Mouse (Mus musculus) naive thymus-derived CD4-positive, alpha-beta T cell, adult 2 months (primary cell): ENCODE measurements around the gene Krtap17-1.

Experiments used
- DNase-seq: peaks from one replicate; pipeline ENCODE4 v3.0.0-alpha.2; 2011; ENCODE audit warnings: low read depth

The Krtap17-1 gene

GRCm38 (mm10) chr11:99993620-99994383, at the start of gene Krtap17-1:
TSS of gene Krtap17-1 (minus strand) at chr11:99993994.
- DNase-seq, result no peak

GRCm38 (mm10) chr11:100041454-100041853, 47.7 kb upstream of the Krtap17-1 start, which contains the start of gene Krt34:
TSS of gene Krt34 (minus strand) at chr11:100041554.
- DNase-seq, result no peak

- no peak for DNase-seq
Measured at GRCm38 (mm10) chr11:100029768-100030167, 36.0 kb upstream of the Krtap17-1 start, which contains the start of gene Krt33b. TSS of gene Krt33b (minus strand) at chr11:100029868.

GRCm38 (mm10) chr11:100021438-100021837, 27.6 kb upstream of the Krtap17-1 start:
- DNase-seq, result no peak

GRCm38 (mm10) chr11:100019466-100019865, 25.7 kb upstream of the Krtap17-1 start:
- no peak for DNase-seq

GRCm38 (mm10) chr11:100016112-100016511, 22.3 kb upstream of the Krtap17-1 start, which contains the start of gene Krt33a:
TSS of gene Krt33a (minus strand) at chr11:100016212.
- no peak for DNase-seq

- no peak for DNase-seq
Measured at GRCm38 (mm10) chr11:100013691-100014171, 19.9 kb upstream of the Krtap17-1 start.

- DNase-seq, result no peak
Measured at GRCm38 (mm10) chr11:100010682-100011081, 16.9 kb upstream of the Krtap17-1 start.

GRCm38 (mm10) chr11:100008336-100008735, 14.5 kb upstream of the Krtap17-1 start:
- DNase-seq, result no peak

GRCm38 (mm10) chr11:100006624-100007023, 12.8 kb upstream of the Krtap17-1 start:
- peak; percentile 8 for DNase-seq

GRCm38 (mm10) chr11:100005905-100006304, 12.1 kb upstream of the Krtap17-1 start:
- DNase-seq, result no peak

GRCm38 (mm10) chr11:100004846-100005245, 11.1 kb upstream of the Krtap17-1 start:
- peak; percentile 32 for DNase-seq

GRCm38 (mm10) chr11:99999091-99999490, 5.3 kb upstream of the Krtap17-1 start:
- DNase-seq, result no peak

GRCm38 (mm10) chr11:99994384-99994661, 529 bp upstream of the Krtap17-1 start:
- DNase-seq, result no peak

GRCm38 (mm10) chr11:99990571-99990970, 3.2 kb downstream of the Krtap17-1 start:
- DNase-seq, result no peak

- no peak for DNase-seq
Measured at GRCm38 (mm10) chr11:99989881-99990405, 3.9 kb downstream of the Krtap17-1 start.

GRCm38 (mm10) chr11:99988530-99988929, 5.3 kb downstream of the Krtap17-1 start:
- no peak for DNase-seq

- no peak for DNase-seq
Measured at GRCm38 (mm10) chr11:99986180-99986647, 7.6 kb downstream of the Krtap17-1 start, which contains the start of gene Krtap16-1. TSS of gene Krtap16-1 (minus strand) at chr11:99986597.

- no peak for DNase-seq
Measured at GRCm38 (mm10) chr11:99985291-99986092, 8.3 kb downstream of the Krtap17-1 start.

- DNase-seq, result no peak
Measured at GRCm38 (mm10) chr11:99983442-99983841, 10.4 kb downstream of the Krtap17-1 start.

GRCm38 (mm10) chr11:99982731-99983130, 11.1 kb downstream of the Krtap17-1 start:
- DNase-seq, result no peak

- DNase-seq, result no peak
Measured at GRCm38 (mm10) chr11:99978953-99979352, 14.8 kb downstream of the Krtap17-1 start, which contains the start of gene Krtap29-1. TSS of gene Krtap29-1 (minus strand) at chr11:99979053.
